Mouse (Mus musculus): ENCODE measurements around the gene Thbs1.

Thbs1 gene

GRCm38 (mm10) chr2:118111488-118112131, at the start of gene Thbs1:
Thbs1 (plus strand) TSS chr2:118111876.
- DNase-seq (ENCODE audit: low read depth, low spot score), result peak; percentile 34

GRCm38 (mm10) chr2:118064121-118064764, 47.4 kb upstream of the Thbs1 start:
- DNase-seq (ENCODE audit: low read depth, low spot score), result no peak

GRCm38 (mm10) chr2:118066065-118066770, 45.5 kb upstream of the Thbs1 start:
- DNase-seq (ENCODE audit: low read depth, low spot score), result no peak

- no peak for DNase-seq (ENCODE audit: low read depth, low spot score)
Observed at GRCm38 (mm10) chr2:118069975-118070374, 41.7 kb upstream of the Thbs1 start.

DNA sequence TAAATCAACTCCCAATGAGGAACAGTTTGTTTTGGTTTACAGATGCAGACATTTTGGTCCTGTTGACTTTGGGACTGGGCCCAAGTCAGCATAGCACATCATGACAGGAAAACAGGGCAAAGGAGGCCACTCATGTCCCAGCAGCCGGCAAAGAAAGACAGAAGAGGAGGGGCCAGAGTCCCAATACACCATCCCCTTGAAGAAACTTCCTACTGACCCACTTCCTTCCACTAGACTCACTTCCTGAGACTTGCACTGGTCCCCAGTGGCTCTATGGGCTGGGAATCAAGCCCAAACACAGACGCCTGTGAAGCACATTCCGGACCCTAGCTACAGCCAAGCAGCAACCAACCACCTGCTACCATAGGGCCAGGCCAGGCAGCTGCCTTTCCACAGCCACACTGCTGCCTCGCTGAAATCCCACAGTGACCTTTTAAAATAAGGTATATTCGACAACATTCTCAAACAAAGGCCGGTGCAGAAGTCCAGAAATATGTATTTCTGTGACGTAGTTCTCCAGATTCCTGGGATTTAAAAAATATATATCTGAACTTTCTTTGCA, 38.8 kb upstream of the Thbs1 start:
- no peak for DNase-seq (ENCODE audit: low read depth, low spot score)

DNA sequence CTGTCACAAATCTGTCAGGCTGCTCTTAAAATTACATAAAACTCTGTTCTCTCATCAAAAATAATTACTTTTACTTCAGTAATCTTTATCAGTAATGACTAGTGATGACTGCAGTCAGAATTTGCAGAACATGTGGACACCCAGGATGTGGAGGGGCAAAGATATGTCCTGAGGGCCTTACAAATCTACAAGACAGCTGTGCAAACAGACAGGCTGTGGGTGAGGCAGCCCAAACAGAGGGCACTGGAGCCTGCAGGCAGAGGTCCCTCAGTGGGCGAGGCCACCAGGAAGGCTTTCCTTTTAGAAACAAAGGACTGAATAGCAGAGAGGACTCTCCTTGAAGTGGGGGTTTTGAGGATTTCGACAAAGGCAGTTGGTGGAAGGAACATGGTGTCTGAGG, 37.6 kb upstream of the Thbs1 start:
- no peak for DNase-seq (ENCODE audit: low read depth, low spot score)

- DNase-seq (ENCODE audit: low read depth, low spot score), result no peak
Observed at GRCm38 (mm10) chr2:118075165-118075564, 36.5 kb upstream of the Thbs1 start.

DNA sequence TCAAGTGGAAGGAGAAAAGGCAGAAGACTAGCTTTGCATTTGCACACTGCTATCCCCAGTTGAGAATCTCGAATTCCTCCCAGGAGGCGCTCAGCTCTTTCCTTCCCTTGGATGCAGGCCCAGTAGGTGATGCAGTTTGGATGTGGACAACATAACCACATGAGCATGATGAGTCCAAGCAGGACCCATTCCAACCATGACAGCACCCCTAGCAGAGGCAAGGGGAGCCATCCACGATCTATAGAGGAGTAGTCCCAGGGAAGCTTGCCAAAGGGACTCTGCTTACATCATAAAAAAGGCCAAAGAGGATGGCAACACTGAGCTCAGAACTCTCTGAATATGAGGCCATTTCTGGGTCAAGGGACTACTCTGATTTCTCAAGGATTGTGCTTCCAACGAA, 32.5 kb upstream of the Thbs1 start:
- DNase-seq (ENCODE audit: low read depth, low spot score), result no peak

DNA sequence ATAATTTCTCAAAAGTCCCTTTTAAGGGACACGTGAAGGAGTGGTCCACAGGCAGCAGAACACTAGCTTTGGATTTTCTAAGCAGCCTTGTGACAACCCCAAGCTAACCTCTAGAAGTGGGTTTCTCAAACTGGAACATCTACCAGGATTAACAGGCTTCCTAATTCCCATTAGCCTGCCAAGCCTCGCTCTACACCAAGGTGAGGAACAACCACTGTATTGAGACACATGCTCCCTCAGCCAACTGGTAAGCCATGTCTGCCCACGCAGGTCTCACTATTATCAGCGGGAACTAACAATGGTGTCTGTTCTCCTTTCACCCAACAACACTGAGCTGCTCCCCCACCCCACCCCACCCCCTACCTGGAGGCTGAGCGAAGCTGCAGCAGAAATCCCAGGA, 30.1 kb upstream of the Thbs1 start:
- no peak for DNase-seq (ENCODE audit: low read depth, low spot score)

GRCm38 (mm10) chr2:118083652-118084051, 28.0 kb upstream of the Thbs1 start:
- no peak for DNase-seq (ENCODE audit: low read depth, low spot score)

DNA sequence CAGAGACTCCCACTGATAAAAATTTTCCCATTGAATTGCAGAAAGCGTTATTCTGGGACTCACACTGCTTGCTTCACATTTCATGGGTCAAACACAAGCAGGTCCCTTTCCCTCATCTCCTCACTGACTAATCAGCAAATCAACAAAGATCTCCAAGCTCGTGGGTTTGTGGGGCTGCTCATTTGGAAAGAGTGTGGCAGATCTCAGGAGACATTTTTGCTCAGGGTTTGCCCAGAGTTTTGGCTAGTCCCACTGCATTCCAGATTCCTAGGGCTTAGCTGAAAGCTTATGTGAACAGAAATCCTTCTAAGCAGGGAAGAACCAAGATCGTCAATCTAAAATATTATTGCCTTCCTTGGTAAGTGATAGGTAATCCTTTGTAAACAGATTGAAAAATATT, 27.0 kb upstream of the Thbs1 start:
- DNase-seq (ENCODE audit: low read depth, low spot score), result no peak

GRCm38 (mm10) chr2:118085647-118086046, 26.0 kb upstream of the Thbs1 start:
- DNase-seq (ENCODE audit: low read depth, low spot score), result no peak

DNA sequence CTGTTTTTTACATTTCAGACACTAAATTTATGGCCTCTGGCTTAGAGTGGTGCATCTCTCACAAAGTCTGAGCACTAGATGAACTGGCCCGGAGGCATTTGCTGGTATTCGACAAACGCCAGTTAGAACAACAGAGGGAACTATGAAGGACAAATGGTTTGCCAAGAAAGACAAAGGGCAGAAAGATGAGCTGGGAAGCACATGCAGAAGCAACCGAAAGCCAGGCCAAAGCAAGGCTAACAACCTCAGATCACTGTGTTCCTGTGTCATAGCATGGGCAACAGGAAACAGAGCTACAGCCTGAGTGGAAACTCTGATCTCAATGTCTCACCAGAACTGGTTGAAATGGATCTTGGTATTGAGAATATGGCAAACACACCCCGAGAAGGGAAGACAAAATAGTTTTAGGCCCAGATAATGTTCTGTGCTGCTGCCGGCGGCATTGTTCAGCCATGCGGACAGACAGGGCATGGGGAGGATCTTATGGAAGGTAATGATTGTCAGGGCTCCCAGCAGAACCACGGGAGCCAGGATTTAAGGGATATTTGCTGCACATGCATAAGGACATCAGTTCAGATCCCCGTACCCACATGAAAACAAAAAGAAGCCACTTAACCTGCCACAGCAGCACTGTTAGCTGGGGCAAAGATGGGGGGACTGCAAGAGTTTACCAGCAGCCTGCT, 24.5 kb upstream of the Thbs1 start:
- DNase-seq (ENCODE audit: low read depth, low spot score), result no peak

GRCm38 (mm10) chr2:118091226-118091625, 20.4 kb upstream of the Thbs1 start:
- DNase-seq (ENCODE audit: low read depth, low spot score), result no peak

- no peak for DNase-seq (ENCODE audit: low read depth, low spot score)
Observed at GRCm38 (mm10) chr2:118099104-118099503, 12.6 kb upstream of the Thbs1 start.

DNA sequence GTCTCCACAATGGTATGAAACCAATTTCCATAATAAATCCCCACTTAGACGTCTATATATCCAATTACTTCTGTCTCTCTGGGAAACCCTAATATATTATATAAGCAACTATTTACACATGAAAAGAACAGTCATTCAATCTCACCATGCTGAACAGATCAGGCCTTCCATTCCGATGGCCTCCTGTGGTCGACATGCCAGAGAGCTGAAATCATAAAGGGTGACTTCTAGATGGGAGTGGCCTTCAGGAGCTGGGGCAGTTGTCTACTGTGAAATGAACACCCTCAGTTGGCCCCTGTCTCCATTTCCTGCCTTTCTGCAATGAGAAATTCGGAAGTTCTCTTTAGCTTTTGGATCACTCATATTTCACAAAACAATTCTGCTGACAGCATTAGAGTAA, 9.5 kb upstream of the Thbs1 start:
- no peak for DNase-seq (ENCODE audit: low read depth, low spot score)

DNA sequence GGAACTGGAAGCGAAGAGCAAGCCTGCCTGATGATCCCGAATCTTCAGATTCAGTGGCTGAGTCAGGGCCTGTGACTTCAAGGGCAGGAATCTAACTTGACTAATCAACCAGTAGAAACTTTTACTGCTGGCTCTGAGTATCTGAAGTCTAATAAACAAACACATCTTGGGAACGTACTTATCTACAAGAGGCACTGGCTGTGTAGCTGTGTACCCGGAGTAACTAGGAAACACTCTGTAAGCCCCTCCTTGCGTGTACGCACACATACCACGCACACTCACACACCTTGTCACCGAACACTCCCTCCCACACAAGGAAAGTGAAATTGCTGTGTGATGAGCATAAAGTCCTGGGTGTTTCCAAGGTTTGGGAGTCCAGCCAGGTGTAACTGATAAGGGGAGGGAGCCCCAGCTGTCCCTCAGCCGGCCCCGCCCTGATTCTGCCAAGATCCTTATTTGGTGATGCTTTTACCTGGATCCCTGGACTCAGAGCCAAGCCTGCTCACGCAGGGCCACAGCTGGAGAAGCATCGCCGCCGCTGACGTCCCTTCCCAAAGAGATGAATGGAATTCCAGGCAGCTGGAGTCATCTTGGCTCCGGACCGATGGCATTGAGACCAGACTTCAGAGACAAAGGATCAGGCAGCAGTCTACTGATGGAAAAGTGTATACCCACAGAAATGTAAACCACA, 1.3 kb upstream of the Thbs1 start:
- DNase-seq (ENCODE audit: low read depth, low spot score), result no peak

DNA sequence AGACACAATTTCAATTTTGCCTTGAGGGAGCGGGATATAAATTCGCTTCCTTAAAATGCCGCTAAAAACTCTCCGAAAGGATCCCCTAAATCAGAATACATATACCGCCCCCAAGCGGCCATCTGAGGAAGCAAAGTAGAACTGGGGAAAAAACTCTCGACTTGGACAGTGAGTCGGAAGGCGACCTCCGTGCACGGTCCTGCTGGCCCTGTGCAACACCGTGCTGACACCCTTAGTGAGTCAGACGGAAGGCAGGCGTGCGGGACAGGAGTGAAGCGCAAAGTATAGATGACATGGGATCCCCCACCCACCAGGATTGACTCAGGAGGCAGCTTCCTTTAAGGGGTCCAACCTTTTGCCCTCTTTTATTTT, 574 bp upstream of the Thbs1 start:
- peak; percentile 60 for DNase-seq (ENCODE audit: low read depth, low spot score)

DNA sequence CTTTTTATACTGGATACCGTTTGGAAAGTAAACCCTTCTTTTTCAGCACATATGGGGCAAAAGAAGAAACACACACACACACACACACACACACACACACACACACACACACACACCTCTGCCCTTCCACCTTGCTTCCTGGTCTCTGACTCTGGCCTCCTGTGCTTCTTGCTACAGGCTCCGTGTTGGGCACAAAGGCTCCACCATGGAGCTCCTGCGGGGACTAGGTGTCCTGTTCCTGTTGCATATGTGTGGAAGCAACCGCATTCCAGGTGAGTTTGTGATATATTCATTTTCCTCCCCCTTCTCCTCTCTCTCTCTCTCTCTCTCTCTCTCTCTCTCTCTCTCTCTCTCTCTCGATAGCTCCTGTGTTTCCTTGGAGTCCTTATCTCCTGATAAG, 762 bp downstream of the Thbs1 start:
- no peak for DNase-seq (ENCODE audit: low read depth, low spot score)

- no peak for DNase-seq (ENCODE audit: low read depth, low spot score)
Observed at GRCm38 (mm10) chr2:118112846-118113479, 1.3 kb downstream of the Thbs1 start.

Data from CD4-positive helper T cell, adult 2 months (primary cell).